Mouse (Mus musculus) midbrain, embryonic 10.5 days (tissue): ENCODE measurements around the gene Myo10. TPM values are rescaled to one million over a fixed set of nuclear protein-coding genes. Genes with fewer than 3 reads are reported as not detected.
A peak's percentile ranks its signal among the peaks of the same experiment; 100 is the strongest.

Source experiments
- DNase-seq: peaks from one replicate; pipeline ENCODE4 v3.0.0-alpha.2; 2017; ENCODE audit warnings: low spot score
- H3K27ac ChIP-seq: fragments of 300-500 bp; sonication (generic); replicated peaks from 2 replicates; pipeline ENCODE4 v1.5.1; 2016; ENCODE audit warnings: mild to moderate bottlenecking
- H3K27me3 ChIP-seq: fragments of 300-500 bp; sonication (generic); 2 replicates; pipeline ENCODE4 v1.6.1; 2016; ENCODE audit warnings: low read depth, mild to moderate bottlenecking; ENCODE audit not compliant: poor library complexity, severe bottlenecking
- H3K36me3 ChIP-seq: fragments of 300-500 bp; sonication (generic); 2 replicates; pipeline ENCODE4 v1.6.1; 2016; ENCODE audit warnings: mild to moderate bottlenecking, moderate library complexity
- H3K4me1 ChIP-seq: fragments of 300-500 bp; sonication (generic); 2 replicates; pipeline ENCODE4 v1.6.1; 2016
- H3K4me3 ChIP-seq: fragments of 300-500 bp; sonication (generic); 2 replicates; pipeline ENCODE4 v1.5.1; 2016; ENCODE audit warnings: mild to moderate bottlenecking, moderate library complexity
- H3K9me3 ChIP-seq: fragments of 300-500 bp; sonication (generic); replicated peaks from 2 replicates; pipeline ENCODE4 v1.6.1; 2016; ENCODE audit warnings: mild to moderate bottlenecking
- WGBS: fragments of 180-500 bp; shearing (Covaris S2); methylation state at CpG from one replicate; pipeline ENCODE4 v1.1.7; 2016; 5-methylcytosine and 5-hydroxymethylcytosine counted together
- polyA plus RNA-seq: library from polyadenylated mRNA; unstranded; fragments of >200 nt; fragmentation: Nextera tagmentation; extraction: Ambion mirVana; gene quantifications from 2 replicates; pipeline ENCODE4 v1.2.1, GENCODE M21; 2016

Gene Myo10
- polyA plus RNA-seq: 74.7 and 86.0 TPM in 2 replicates

GRCm38 (mm10) chr15:25622200-25622866, at the start of gene Myo10:
Gene Myo10, plus strand, starts transcription at chr15:25622525.
- DNase-seq: peak; percentile 100
- Histone ChIP-seq H3K27me3 (peaks cover 27% of the 10 kb centered on the region), H3K36me3 (no peaks in the 10 kb centered on the region), H3K9me3 (no peaks in the 10 kb centered on the region), H3K4me3 (peak within 1 kb of the TSS; percentile 90), H3K27ac (peak within 1 kb of the TSS; percentile 93), H3K4me1 (peaks cover 34% of the 10 kb centered on the region)
- under 1% methylated on average over 53 of the region's 53 CpGs for WGBS

- Histone ChIP-seq H3K27ac (no peak overlapping the region), H3K36me3 (no peaks in the 10 kb centered on the region), H3K4me1 (0 out of 2 replicates have a peak, but pooled peaks cover 3% of the 10 kb centered on the region), H3K9me3 (no peaks in the 10 kb centered on the region), H3K4me3 (no peak overlapping the region), H3K27me3 (no peaks in the 10 kb centered on the region)
- 92% methylated on average over 3 of the region's 3 CpGs for WGBS
- DNase-seq: no peak
Observed at GRCm38 (mm10) chr15:25573113-25573512, 49.2 kb upstream of the Myo10 start.

- H3K36me3 ChIP-seq: no peaks in the 10 kb centered on the region
- no peak for DNase-seq
- no peaks in the 10 kb centered on the region for H3K27me3 ChIP-seq
- 0 out of 2 replicates have a peak, but pooled peaks cover 3% of the 10 kb centered on the region for H3K4me1 ChIP-seq
- H3K9me3 ChIP-seq: no peaks in the 10 kb centered on the region
- WGBS: 86% methylated on average over 7 of the region's 7 CpGs
- no peak overlapping the region for H3K4me3 ChIP-seq
- H3K27ac ChIP-seq: no peak overlapping the region
Observed at GRCm38 (mm10) chr15:25573876-25574601, 48.3 kb upstream of the Myo10 start.

- no peak overlapping the region for H3K27ac ChIP-seq
- no peak for DNase-seq
- H3K9me3 ChIP-seq: no peaks in the 10 kb centered on the region
- peaks cover 15% of the 10 kb centered on the region for H3K4me1 ChIP-seq
- no peaks in the 10 kb centered on the region for H3K36me3 ChIP-seq
- no peak overlapping the region for H3K4me3 ChIP-seq
- WGBS: 92% methylated on average over 8 of the region's 8 CpGs
- H3K27me3 ChIP-seq: no peaks in the 10 kb centered on the region
Observed at GRCm38 (mm10) chr15:25577327-25578051, 44.8 kb upstream of the Myo10 start.

GRCm38 (mm10) chr15:25578369-25578768, 44.0 kb upstream of the Myo10 start:
- DNase-seq: no peak
- Histone ChIP-seq H3K27ac (no peak overlapping the region), H3K4me1 (peaks cover 17% of the 10 kb centered on the region), H3K36me3 (no peaks in the 10 kb centered on the region), H3K27me3 (no peaks in the 10 kb centered on the region), H3K4me3 (no peak overlapping the region), H3K9me3 (no peaks in the 10 kb centered on the region)
- 85% methylated on average over 4 of the region's 4 CpGs for WGBS

GRCm38 (mm10) chr15:25580731-25581130, 41.6 kb upstream of the Myo10 start:
- Histone ChIP-seq H3K27me3 (no peaks in the 10 kb centered on the region), H3K27ac (0 out of 2 replicates have a peak overlapping the region, but pooled peaks have one; percentile 13), H3K36me3 (no peaks in the 10 kb centered on the region), H3K4me1 (peaks cover 24% of the 10 kb centered on the region), H3K4me3 (no peak overlapping the region), H3K9me3 (no peaks in the 10 kb centered on the region)
- no peak for DNase-seq
- 73% methylated on average over 6 of the region's 6 CpGs for WGBS

- DNase-seq: no peak
- 68% methylated on average over 6 of the region's 6 CpGs for WGBS
Observed at GRCm38 (mm10) chr15:25582055-25582454, 40.3 kb upstream of the Myo10 start.

GRCm38 (mm10) chr15:25583361-25583760, 39.0 kb upstream of the Myo10 start:
- no peak overlapping the region for H3K4me3 ChIP-seq
- no peaks in the 10 kb centered on the region for H3K9me3 ChIP-seq
- DNase-seq: no peak
- 88% methylated on average over 8 of the region's 8 CpGs for WGBS
- peaks cover 29% of the 10 kb centered on the region for H3K4me1 ChIP-seq
- H3K36me3 ChIP-seq: no peaks in the 10 kb centered on the region
- no peaks in the 10 kb centered on the region for H3K27me3 ChIP-seq
- H3K27ac ChIP-seq: no peak overlapping the region

More at GRCm38 (mm10) chr15:25582055-25582454, 40.3 kb upstream of the Myo10 start:
- H3K27me3 ChIP-seq: no peaks in the 10 kb centered on the region
- H3K9me3 ChIP-seq: no peaks in the 10 kb centered on the region
- H3K4me1 ChIP-seq: peaks cover 24% of the 10 kb centered on the region
- 0 out of 2 replicates have a peak overlapping the region, but pooled peaks have one; percentile 3 for H3K27ac ChIP-seq
- no peaks in the 10 kb centered on the region for H3K36me3 ChIP-seq
- no peak overlapping the region for H3K4me3 ChIP-seq

GRCm38 (mm10) chr15:25586828-25587227, 35.5 kb upstream of the Myo10 start:
- no peak overlapping the region for H3K4me3 ChIP-seq
- no peak overlapping the region for H3K27ac ChIP-seq
- DNase-seq: no peak
- WGBS: 84% methylated on average over 3 of the region's 3 CpGs
- H3K4me1 ChIP-seq: peaks cover 18% of the 10 kb centered on the region
- no peaks in the 10 kb centered on the region for H3K27me3 ChIP-seq
- no peaks in the 10 kb centered on the region for H3K36me3 ChIP-seq
- H3K9me3 ChIP-seq: no peaks in the 10 kb centered on the region

- 80% methylated on average over 8 of the region's 8 CpGs for WGBS
Observed at GRCm38 (mm10) chr15:25587943-25588342, 34.4 kb upstream of the Myo10 start.

GRCm38 (mm10) chr15:25589318-25589902, 32.9 kb upstream of the Myo10 start:
- no peaks in the 10 kb centered on the region for H3K27me3 ChIP-seq
- no peak overlapping the region for H3K4me3 ChIP-seq
- H3K27ac ChIP-seq: no peak overlapping the region
- no peaks in the 10 kb centered on the region for H3K36me3 ChIP-seq
- no peak for DNase-seq
- peaks cover 14% of the 10 kb centered on the region for H3K4me1 ChIP-seq
- 90% methylated on average over 11 of the region's 11 CpGs for WGBS
- no peaks in the 10 kb centered on the region for H3K9me3 ChIP-seq

More at GRCm38 (mm10) chr15:25587943-25588342, 34.4 kb upstream of the Myo10 start:
- no peaks in the 10 kb centered on the region for H3K36me3 ChIP-seq
- H3K27ac ChIP-seq: no peak overlapping the region
- H3K4me3 ChIP-seq: no peak overlapping the region
- peaks cover 13% of the 10 kb centered on the region for H3K4me1 ChIP-seq
- no peaks in the 10 kb centered on the region for H3K27me3 ChIP-seq
- no peak for DNase-seq
- no peaks in the 10 kb centered on the region for H3K9me3 ChIP-seq

GRCm38 (mm10) chr15:25589916-25590315, 32.4 kb upstream of the Myo10 start:
- Histone ChIP-seq H3K4me1 (peaks cover 14% of the 10 kb centered on the region), H3K4me3 (no peak overlapping the region), H3K27ac (no peak overlapping the region), H3K36me3 (no peaks in the 10 kb centered on the region), H3K27me3 (no peaks in the 10 kb centered on the region), H3K9me3 (no peaks in the 10 kb centered on the region)
- no peak for DNase-seq
- 85% methylated on average over 5 of the region's 5 CpGs for WGBS
